Mouse (Mus musculus) thymus, adult 2 months (tissue): ENCODE measurements around the gene Etv6.

ENCODE experiments used
- CTCF ChIP-seq: fragments of 200-500 bp; IDR thresholded peaks from 2 replicates; pipeline ENCODE4 v1.5.1; 2012; ENCODE audit warnings: mild to moderate bottlenecking, control low read depth, low read length, moderate library complexity, borderline replicate concordance; ENCODE audit not compliant: control insufficient read depth, poor library complexity, insufficient read depth; ENCODE audit errors: extremely low read depth
- POLR2A ChIP-seq: fragments of 200-500 bp; IDR thresholded peaks from 2 replicates; pipeline ENCODE4 v1.6.1; 2012; ENCODE audit warnings: mild to moderate bottlenecking, low read length, control low read depth, moderate library complexity; ENCODE audit not compliant: control insufficient read depth, poor library complexity, insufficient read depth; ENCODE audit errors: extremely low read depth

DNA sequence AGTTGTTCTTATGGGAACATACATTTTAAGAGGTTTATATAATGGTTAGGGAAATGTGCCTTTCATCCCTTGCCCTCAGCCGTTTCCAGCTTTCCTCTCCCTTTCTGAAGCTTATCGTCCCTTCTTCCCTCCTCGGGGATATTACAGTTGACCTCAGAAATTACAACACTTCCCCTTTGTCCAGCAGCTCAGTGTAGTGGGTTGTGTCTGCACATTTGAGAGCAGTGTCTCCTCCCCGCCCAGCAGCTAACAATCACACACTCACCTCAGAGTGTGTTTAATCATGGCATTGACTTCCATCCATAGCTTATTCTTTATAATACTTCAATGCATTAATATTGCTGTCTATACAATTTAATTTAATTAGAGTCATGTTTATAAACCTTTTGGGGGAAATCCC lies 98.3 kb downstream of the Etv6 start:
- TF ChIP-seq CTCF: no peak
- TF ChIP-seq POLR2A: no peak
